Mouse (Mus musculus) kidney, postnatal 25 days (tissue): ENCODE measurements at regions not wholly inside any gene's neighbourhood (a gene's known extent, or its start where the extent isn't known, plus 50 kb on each side); places are given as distances from the start of the nearest gene placed in this dataset.

Source experiments
- DNase-seq, 2 experiments: peaks; one replicate each; pipeline ENCODE4 v3.0.0; 2021; ENCODE audit warnings: mixed read lengths in 2 of 2

DNA sequence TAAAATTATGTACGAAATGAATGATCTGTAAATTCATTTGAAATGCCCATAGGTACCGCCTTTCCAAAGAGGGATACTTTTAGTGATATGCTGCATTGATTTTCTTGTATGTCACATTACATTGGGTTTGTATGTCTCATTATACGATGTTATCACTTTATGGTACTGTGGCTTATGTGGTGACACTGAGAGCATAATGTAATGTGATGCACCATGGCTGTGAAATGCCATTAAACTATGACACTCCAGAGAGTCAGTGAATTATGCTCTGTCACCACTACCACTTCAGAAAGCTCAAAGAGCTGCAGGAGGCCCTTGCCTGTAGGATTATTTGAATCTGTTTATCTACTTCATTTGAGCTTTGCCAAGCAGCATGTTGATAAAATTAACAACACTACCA, 695.4 kb upstream of the Slc10a2 start:
- no peak for DNase-seq

GRCm38 (mm10) chr8:5756366-5756765, 651.2 kb upstream of the Slc10a2 start:
- DNase-seq = no peak

GRCm38 (mm10) chr8:5739503-5739902, 634.4 kb upstream of the Slc10a2 start:
- peak in 1 of 2 experiments; percentile 31 for DNase-seq

GRCm38 (mm10) chr8:5727416-5727815, 622.3 kb upstream of the Slc10a2 start:
- no peak for DNase-seq

GRCm38 (mm10) chr8:5687999-5688398, 582.8 kb upstream of the Slc10a2 start:
- no peak for DNase-seq

GRCm38 (mm10) chr8:5674971-5675370, 569.8 kb upstream of the Slc10a2 start:
- no peak for DNase-seq
